Mouse (Mus musculus): Measurements from ENCODE around the gene Dnajb8.
A peak's percentile ranks its signal among the peaks of the same experiment; 100 is the strongest.

Dnajb8 gene

GRCm38 (mm10) chr6:88231821-88232220 lies 9.8 kb downstream of the Dnajb8 start:
- DNase-seq (ENCODE audit: low spot score): no peak

- no peak for DNase-seq (ENCODE audit: low spot score)
Observed at GRCm38 (mm10) chr6:88232221-88232620, 10.2 kb downstream of the Dnajb8 start.

GRCm38 (mm10) chr6:88233996-88234395 lies 11.9 kb downstream of the Dnajb8 start:
- peak; percentile 17 for DNase-seq (ENCODE audit: low spot score)

- no peak for DNase-seq (ENCODE audit: low spot score)
Observed at GRCm38 (mm10) chr6:88235461-88235860, 13.4 kb downstream of the Dnajb8 start.

- no peak for DNase-seq (ENCODE audit: low spot score)
Observed at GRCm38 (mm10) chr6:88235983-88236382, 13.9 kb downstream of the Dnajb8 start.

GRCm38 (mm10) chr6:88236513-88236912 lies 14.4 kb downstream of the Dnajb8 start:
- peak; percentile 14 for DNase-seq (ENCODE audit: low spot score)

- DNase-seq (ENCODE audit: low spot score): peak; percentile 62
Observed at GRCm38 (mm10) chr6:88242604-88243003, 20.5 kb downstream of the Dnajb8 start.

GRCm38 (mm10) chr6:88249231-88249630 lies 27.2 kb downstream of the Dnajb8 start:
- DNase-seq (ENCODE audit: low spot score): no peak

- DNase-seq (ENCODE audit: low spot score): no peak
Observed at GRCm38 (mm10) chr6:88251396-88251795, 29.3 kb downstream of the Dnajb8 start.

GRCm38 (mm10) chr6:88251798-88252478 lies 29.9 kb downstream of the Dnajb8 start:
- DNase-seq (ENCODE audit: low spot score): no peak

GRCm38 (mm10) chr6:88254082-88254481 lies 32.0 kb downstream of the Dnajb8 start:
- no peak for DNase-seq (ENCODE audit: low spot score)

GRCm38 (mm10) chr6:88255435-88255834 lies 33.4 kb downstream of the Dnajb8 start:
- no peak for DNase-seq (ENCODE audit: low spot score)

- no peak for DNase-seq (ENCODE audit: low spot score)
Observed at GRCm38 (mm10) chr6:88259621-88260020, 37.6 kb downstream of the Dnajb8 start.

GRCm38 (mm10) chr6:88260645-88261044 lies 38.6 kb downstream of the Dnajb8 start:
- no peak for DNase-seq (ENCODE audit: low spot score)

GRCm38 (mm10) chr6:88262160-88262559 lies 40.1 kb downstream of the Dnajb8 start:
- no peak for DNase-seq (ENCODE audit: low spot score)

- DNase-seq (ENCODE audit: low spot score): no peak
Observed at GRCm38 (mm10) chr6:88265355-88265754, 43.3 kb downstream of the Dnajb8 start.

GRCm38 (mm10) chr6:88266055-88266454 lies 44.0 kb downstream of the Dnajb8 start:
- no peak for DNase-seq (ENCODE audit: low spot score)

GRCm38 (mm10) chr6:88267068-88267467 lies 45.0 kb downstream of the Dnajb8 start:
- peak; percentile 48 for DNase-seq (ENCODE audit: low spot score)

- DNase-seq (ENCODE audit: low spot score): no peak
Observed at GRCm38 (mm10) chr6:88267970-88268369, 45.9 kb downstream of the Dnajb8 start.

GRCm38 (mm10) chr6:88274623-88275022 lies 52.6 kb downstream of the Dnajb8 start:
- DNase-seq (ENCODE audit: low spot score): no peak

- DNase-seq (ENCODE audit: low spot score): no peak
Observed at GRCm38 (mm10) chr6:88276221-88276620, 54.2 kb downstream of the Dnajb8 start.

GRCm38 (mm10) chr6:88277242-88277641 lies 55.2 kb downstream of the Dnajb8 start:
- DNase-seq (ENCODE audit: low spot score): no peak

GRCm38 (mm10) chr6:88278141-88278540 lies 56.1 kb downstream of the Dnajb8 start:
- no peak for DNase-seq (ENCODE audit: low spot score)

- DNase-seq (ENCODE audit: low spot score): no peak
Observed at GRCm38 (mm10) chr6:88290129-88290766, 68.2 kb downstream of the Dnajb8 start.

All from lung, postnatal 25 days (tissue).